8 mouse cellular contexts compared by ENCODE assay signal in genomic region chr10:4267481-4267880, GRCm38 (mm10). TPM values are rescaled to one million over a fixed set of nuclear protein-coding genes. Genes with fewer than 3 reads are reported as not detected.
DNase-seq lines count a peak whose midpoint lies in the region; ATAC-seq and TF ChIP-seq lines count a peak whose summit lies in the region.

No protein-coding gene starts in this region.

- no peaks in the 10 kb centered on the region for H3K36me3 ChIP-seq in limb, embryonic 12.5 days
- no peaks in the 10 kb centered on the region for H3K36me3 ChIP-seq in limb, embryonic 10.5 days
- no peaks in the 10 kb centered on the region for H3K36me3 ChIP-seq in hindbrain, embryonic 10.5 days
- no peaks in the 10 kb centered on the region for H3K36me3 ChIP-seq in midbrain, postnatal 0 days (ENCODE audit: insufficient read depth, low read length)

- peak overlapping the region; percentile 95 for H3K4me2 ChIP-seq in limb, embryonic 12.5 days
- H3K4me2 ChIP-seq in midbrain, postnatal 0 days (ENCODE audit: low read depth, low read length, poor library complexity, severe bottlenecking), result peak overlapping the region; percentile 82

- peaks cover 12% of the 10 kb centered on the region; the same call in 1 of the 2 replicates for H3K4me1 ChIP-seq in limb, embryonic 12.5 days (replicated peaks)
- H3K4me1 ChIP-seq in limb, embryonic 10.5 days, result peaks cover 17% of the 10 kb centered on the region
- peaks cover 20% of the 10 kb centered on the region for H3K4me1 ChIP-seq in hindbrain, embryonic 10.5 days (replicated peaks)
- peaks cover 9% of the 10 kb centered on the region; the same call in 1 of the 2 replicates for H3K4me1 ChIP-seq in midbrain, postnatal 0 days (ENCODE audit: insufficient read depth, low read length)

- no peak for ATAC-seq in limb, embryonic 12.5 days (ENCODE audit: insufficient number of reproducible peaks, insufficient read depth, low FRiP score, low TSS enrichment, low read depth)
- no peak for ATAC-seq in midbrain, postnatal 0 days (ENCODE audit: low FRiP score)

- no peaks in the 10 kb centered on the region for H3K9me3 ChIP-seq in limb, embryonic 12.5 days
- no peaks in the 10 kb centered on the region for H3K9me3 ChIP-seq in limb, embryonic 10.5 days (replicated peaks)
- no peaks in the 10 kb centered on the region for H3K9me3 ChIP-seq in hindbrain, embryonic 10.5 days
- no peaks in the 10 kb centered on the region for H3K9me3 ChIP-seq in midbrain, postnatal 0 days (ENCODE audit: low read length)

- H3K9ac ChIP-seq in limb, embryonic 12.5 days (replicated peaks), result no peak overlapping the region
- peak overlapping the region; percentile 70; the same call in 1 of the 2 replicates for H3K9ac ChIP-seq in midbrain, postnatal 0 days (replicated peaks; ENCODE audit: low read length, poor library complexity, severe bottlenecking)

- H3K4me3 ChIP-seq in limb, embryonic 12.5 days (replicated peaks), result no peak overlapping the region
- H3K4me3 ChIP-seq in limb, embryonic 10.5 days, result no peak overlapping the region
- H3K4me3 ChIP-seq in hindbrain, embryonic 10.5 days, result peak overlapping the region; percentile 85
- peak overlapping the region; percentile 81 for H3K4me3 ChIP-seq in midbrain, postnatal 0 days (ENCODE audit: low read depth, low read length)

- TF ChIP-seq CTCF in midbrain, postnatal 0 days (IDR thresholded peaks at IDR 0.05), result no peak

- no peak for DNase-seq in limb, embryonic 10.5 days (ENCODE audit: low spot score)
- peak; percentile 46 to 50 for DNase-seq in cerebellum, postnatal 10 days
- no peak for DNase-seq in hindbrain, embryonic 10.5 days (ENCODE audit: low spot score)
- DNase-seq in midbrain, postnatal 0 days (ENCODE audit: low spot score), result peak; percentile 13
- DNase-seq in urinary bladder, adult 2 months (ENCODE audit: low spot score), result no peak
- DNase-seq in thymus, postnatal 10 days (ENCODE audit: low spot score in 2 of 2), result no peak
- no peak for DNase-seq in spleen, postnatal 4 days (ENCODE audit: low spot score in 2 of 2)

- H3K27ac ChIP-seq in limb, embryonic 12.5 days, result no peak overlapping the region
- H3K27ac ChIP-seq in limb, embryonic 10.5 days, result no peak overlapping the region
- H3K27ac ChIP-seq in hindbrain, embryonic 10.5 days, result peak overlapping the region; percentile 94; the same call in 1 of the 2 replicates
- H3K27ac ChIP-seq in midbrain, postnatal 0 days (ENCODE audit: low read depth, low read length), result no peak overlapping the region

- 86% methylated on average over 7 of the region's 7 CpGs for whole genome bisulfite sequencing in limb, embryonic 12.5 days
- WGBS in limb, embryonic 10.5 days, result 83% methylated on average over 7 of the region's 7 CpGs
- WGBS in hindbrain, embryonic 10.5 days, result 82% methylated on average over 7 of the region's 7 CpGs
- WGBS in midbrain, postnatal 0 days, result 76% methylated on average over 7 of the region's 7 CpGs

- peaks cover 16% of the 10 kb centered on the region for H3K27me3 ChIP-seq in limb, embryonic 12.5 days
- H3K27me3 ChIP-seq in limb, embryonic 10.5 days (ENCODE audit: low read depth, poor library complexity, severe bottlenecking), result peaks cover 23% of the 10 kb centered on the region
- H3K27me3 ChIP-seq in hindbrain, embryonic 10.5 days (ENCODE audit: insufficient read depth, poor library complexity, severe bottlenecking), result 0 out of 2 replicates have a peak, but pooled peaks cover 8% of the 10 kb centered on the region
- no peaks in the 10 kb centered on the region for H3K27me3 ChIP-seq in midbrain, postnatal 0 days (ENCODE audit: insufficient read depth, low read length)

RNA-seq across cellular contexts. Expression of gene Akap12, which starts 1.3 kb away (rescaled TPM):
- 15.7 and 18.1 TPM in 2 replicates for polyA plus RNA-seq in limb, embryonic 12.5 days (2016; fragmentation: Nextera tagmentation; extraction: Ambion mirVana)
- polyA plus RNA-seq in limb, embryonic 10.5 days (2016; fragmentation: Nextera tagmentation; extraction: Ambion mirVana), result 8.4 and 9.0 TPM in 2 replicates
- polyA plus RNA-seq in hindbrain, embryonic 10.5 days (2016; fragmentation: Nextera tagmentation; extraction: Ambion mirVana), result 36.4 and 45.8 TPM in 2 replicates
- 49.6 and 52.7 TPM in 2 replicates for total RNA-seq in midbrain, postnatal 0 days (2014; rRNA removed)
- 33.7 and 36.8 TPM in 2 replicates for polyA plus RNA-seq in midbrain, postnatal 0 days (2015; fragmentation: Nextera tagmentation; extraction: Ambion mirVana)
- polyA plus RNA-seq in urinary bladder, adult 2 months (2012; rRNA removed), result 74.0 and 110 TPM in 2 replicates

Comparison
In these comparisons a context has a peak if more than half of its experiments do, and no peak if none do; other contexts are left out.
1. H3K4me3 ChIP-seq: peak in hindbrain, embryonic 10.5 days (single experiment) and midbrain, postnatal 0 days (single experiment); none in limb, embryonic 12.5 days (single experiment) and limb, embryonic 10.5 days (single experiment).
2. DNase-seq: peak in cerebellum, postnatal 10 days (2 of 2) and midbrain, postnatal 0 days (single experiment); none in limb, embryonic 10.5 days (single experiment), hindbrain, embryonic 10.5 days (single experiment), urinary bladder, adult 2 months (single experiment), thymus, postnatal 10 days (0 of 2) and spleen, postnatal 4 days (0 of 2).